Mouse (Mus musculus) brain, embryonic 14.5 days (tissue): Measurements from ENCODE around the gene Asb18.

ENCODE experiments used
- CTCF ChIP-seq: fragments of 200-500 bp; IDR thresholded peaks from 2 replicates; pipeline ENCODE4 v1.5.1; 2012; ENCODE audit warnings: inconsistent platforms, mild to moderate bottlenecking, moderate library complexity, borderline replicate concordance; ENCODE audit not compliant: insufficient read depth, insufficient read length; ENCODE audit errors: extremely low read depth
- POLR2A ChIP-seq: fragments of 200-500 bp; IDR thresholded peaks from 2 replicates; pipeline ENCODE4 v1.6.1; 2012; ENCODE audit warnings: mild to moderate bottlenecking, inconsistent platforms, borderline replicate concordance; ENCODE audit not compliant: poor library complexity, insufficient read depth, insufficient read length, severe bottlenecking; ENCODE audit errors: extremely low read depth

DNA sequence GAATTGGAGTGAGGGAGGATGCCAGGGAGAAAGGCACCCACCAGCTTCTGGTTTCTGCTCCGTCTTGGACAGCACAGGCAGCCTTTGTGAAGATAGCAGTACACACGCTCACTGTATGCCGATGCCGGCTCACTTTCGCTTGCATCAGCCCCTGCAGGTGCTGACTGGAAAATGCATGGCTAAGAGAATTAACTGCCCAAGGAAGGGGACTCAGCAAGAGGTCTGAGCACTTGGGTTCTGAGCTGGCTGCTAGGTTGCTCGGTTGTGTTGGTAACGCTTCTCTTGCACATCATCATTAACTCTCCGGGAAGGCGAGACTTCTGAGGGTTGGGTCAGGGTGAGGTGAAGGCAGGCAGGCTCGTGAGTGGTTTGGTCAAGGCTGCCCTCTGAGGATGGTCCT, 92.7 kb downstream of the Asb18 start:
- peak; percentile 40; the same call in 1 of the 2 replicates for TF ChIP-seq CTCF
- no peak for TF ChIP-seq POLR2A
